Mouse (Mus musculus) thymus, adult 2 months (tissue): Measurements from ENCODE around the gene RPS10-NUDT3.

Source experiments
- CTCF ChIP-seq: fragments of 200-500 bp; IDR thresholded peaks from 2 replicates; pipeline ENCODE4 v1.5.1; 2012; ENCODE audit warnings: mild to moderate bottlenecking, control low read depth, low read length, moderate library complexity, borderline replicate concordance; ENCODE audit not compliant: control insufficient read depth, poor library complexity, insufficient read depth; ENCODE audit errors: extremely low read depth
- POLR2A ChIP-seq: fragments of 200-500 bp; IDR thresholded peaks from 2 replicates; pipeline ENCODE4 v1.6.1; 2012; ENCODE audit warnings: mild to moderate bottlenecking, low read length, control low read depth, moderate library complexity; ENCODE audit not compliant: control insufficient read depth, poor library complexity, insufficient read depth; ENCODE audit errors: extremely low read depth

GRCm38 (mm10) chr17:27657123-27657522 is 22.1 kb upstream of the RPS10-NUDT3 start:
- TF ChIP-seq POLR2A (no peak), CTCF (no peak)
